Mouse (Mus musculus): ENCODE data around the gene 2610528J11Rik.
"Not testable (repeated sequence)": the region's sequence is repeated elsewhere in the genome, so short reads cannot be mapped to it uniquely, and the experiment has no call there.

The 2610528J11Rik gene

GRCm38 (mm10) chr4:118526408-118527334, at the start of gene 2610528J11Rik:
2610528J11Rik (plus strand) TSS chr4:118526999.
- no peak for DNase-seq (ENCODE audit: extremely low read depth, low read depth, low spot score)

DNA sequence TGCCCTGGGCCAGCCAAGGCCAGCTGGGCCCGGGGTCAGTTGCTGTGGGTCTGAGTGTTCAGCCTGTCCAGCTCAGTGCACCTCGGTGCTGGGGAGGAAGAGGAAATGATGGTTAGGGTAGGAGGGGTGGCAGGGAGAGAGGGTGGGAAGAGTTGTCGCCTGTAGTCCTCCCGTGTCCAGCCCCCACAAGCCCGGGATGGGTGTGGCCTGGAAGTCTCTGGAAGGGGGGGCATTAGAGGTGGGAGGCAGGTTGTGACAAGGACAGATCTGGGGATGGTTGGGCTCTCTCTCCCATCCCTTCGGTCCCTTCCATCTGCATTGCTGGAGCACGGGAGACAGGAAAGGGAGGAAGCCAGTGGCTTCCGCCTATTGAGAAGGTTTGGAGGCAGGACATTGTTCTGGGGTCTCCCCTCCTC, 37.1 kb upstream of the 2610528J11Rik start, which contains the start of gene Tie1:
Tie1 (minus strand) TSS at position 345 of the 416 bp plus-strand sequence.
- DNase-seq (ENCODE audit: extremely low read depth, low read depth, low spot score), result no peak

DNA sequence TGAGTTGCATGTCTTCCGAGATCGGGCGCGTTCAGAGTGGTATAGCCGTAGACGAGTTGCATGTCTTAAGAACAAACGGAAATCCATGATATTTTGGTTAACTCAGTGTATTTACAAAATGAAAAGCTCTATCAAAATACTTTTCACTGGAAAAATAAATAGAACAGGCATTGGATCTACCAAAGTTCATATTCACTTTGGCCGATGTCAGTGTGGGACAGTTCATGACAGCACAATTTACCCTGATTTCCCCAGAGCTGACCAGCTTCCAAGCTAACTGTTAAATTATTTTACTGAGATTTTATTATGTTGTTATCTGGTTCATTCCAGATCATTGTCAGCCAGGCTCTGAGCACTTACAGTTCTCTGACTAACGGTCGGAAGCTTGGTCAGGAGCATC, 36.3 kb upstream of the 2610528J11Rik start:
- no peak for DNase-seq (ENCODE audit: extremely low read depth, low read depth, low spot score)

GRCm38 (mm10) chr4:118500171-118500724, 26.6 kb upstream of the 2610528J11Rik start:
- DNase-seq (ENCODE audit: extremely low read depth, low read depth, low spot score), result no peak

DNA sequence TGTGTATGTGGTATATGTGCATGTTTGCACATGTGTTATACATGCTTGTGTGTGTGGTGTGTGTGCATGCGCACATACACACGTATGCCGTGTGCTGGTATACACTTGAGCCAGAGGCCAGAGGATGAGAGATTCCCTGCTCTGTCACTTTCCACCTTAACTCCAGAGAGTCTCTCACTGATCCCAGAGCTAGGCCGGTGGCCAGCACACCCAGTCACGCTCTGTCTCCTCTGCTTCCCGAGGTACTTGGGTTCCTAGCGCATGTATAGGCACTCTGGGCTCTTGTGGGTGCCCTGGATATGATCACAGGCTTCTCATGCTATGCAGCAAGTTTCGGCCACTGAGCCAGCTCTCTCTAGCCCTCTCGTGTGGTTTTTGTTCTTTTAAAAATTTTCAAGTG, 26.0 kb upstream of the 2610528J11Rik start:
- no peak for DNase-seq (ENCODE audit: extremely low read depth, low read depth, low spot score)

DNA sequence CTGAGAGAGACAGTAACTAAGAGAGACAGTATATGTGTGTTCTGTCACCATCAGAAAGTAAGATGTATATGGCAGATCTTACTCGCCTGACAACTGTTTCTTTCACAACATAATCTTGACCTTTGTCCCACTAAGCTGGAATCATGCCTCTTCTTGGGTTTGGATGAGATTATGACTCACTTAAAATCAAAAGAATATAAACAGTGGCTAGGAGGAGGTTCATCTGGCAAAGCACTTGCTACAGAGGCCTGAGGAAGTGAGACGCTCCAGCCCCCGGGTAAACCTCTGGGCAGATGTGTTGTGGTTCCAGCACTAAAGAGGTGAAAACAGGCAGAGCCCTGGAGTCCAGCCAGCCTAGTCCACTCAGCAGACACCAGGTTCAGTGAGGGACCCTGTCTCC, 21.2 kb upstream of the 2610528J11Rik start:
- DNase-seq (ENCODE audit: extremely low read depth, low read depth, low spot score), result peak; percentile 50

DNA sequence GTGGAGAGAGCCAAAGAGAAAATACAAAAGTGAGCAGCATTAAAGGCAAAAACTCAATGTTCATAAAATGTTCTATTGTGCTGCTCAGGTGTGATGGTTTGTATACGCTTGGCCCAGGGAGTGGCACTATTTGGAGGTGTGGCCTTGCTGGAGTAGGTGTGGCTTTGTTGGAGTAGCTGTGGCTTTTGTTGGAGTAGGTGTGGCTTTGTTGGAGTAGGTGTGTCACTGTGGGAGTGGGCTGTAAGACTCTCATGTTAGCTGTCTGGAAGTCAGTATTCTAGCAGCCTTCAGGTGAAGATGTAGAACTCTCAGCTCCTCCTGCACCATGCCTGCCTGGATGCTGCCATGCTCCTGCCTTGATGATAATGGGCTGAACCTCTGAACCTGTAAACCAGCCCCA, 19.6 kb upstream of the 2610528J11Rik start:
- DNase-seq (ENCODE audit: extremely low read depth, low read depth, low spot score), result not testable (repeated sequence)

GRCm38 (mm10) chr4:118509050-118509449, 17.7 kb upstream of the 2610528J11Rik start:
- peak; percentile 66 for DNase-seq (ENCODE audit: extremely low read depth, low read depth, low spot score)

GRCm38 (mm10) chr4:118516699-118517496, 9.9 kb upstream of the 2610528J11Rik start:
- DNase-seq (ENCODE audit: extremely low read depth, low read depth, low spot score), result no peak

- DNase-seq (ENCODE audit: extremely low read depth, low read depth, low spot score), result no peak
Observed at GRCm38 (mm10) chr4:118517497-118518146, 9.2 kb upstream of the 2610528J11Rik start.

DNA sequence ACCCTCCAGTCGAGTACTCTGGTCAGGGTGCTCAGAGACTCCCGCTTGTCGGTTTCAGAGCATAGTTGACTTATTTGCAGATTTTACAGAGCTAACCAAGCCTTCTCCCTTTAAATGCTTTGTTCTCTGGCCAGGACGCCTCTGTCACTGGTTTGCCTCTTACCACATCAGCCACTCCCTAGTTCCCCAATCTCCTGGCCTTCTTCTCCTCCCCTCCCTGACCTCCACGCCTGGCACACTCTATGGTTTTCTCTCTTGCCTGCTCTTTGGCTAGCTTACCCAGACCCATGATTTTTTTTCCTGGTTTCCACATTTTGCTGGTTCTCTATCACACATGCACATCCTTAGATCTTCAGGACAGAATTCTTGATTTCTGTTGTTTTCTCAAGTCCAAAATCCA, 8.6 kb upstream of the 2610528J11Rik start:
- no peak for DNase-seq (ENCODE audit: extremely low read depth, low read depth, low spot score)

- no peak for DNase-seq (ENCODE audit: extremely low read depth, low read depth, low spot score)
Observed at GRCm38 (mm10) chr4:118522248-118522647, 4.6 kb upstream of the 2610528J11Rik start.

- no peak for DNase-seq (ENCODE audit: extremely low read depth, low read depth, low spot score)
Observed at GRCm38 (mm10) chr4:118523976-118524375, 2.8 kb upstream of the 2610528J11Rik start.

DNA sequence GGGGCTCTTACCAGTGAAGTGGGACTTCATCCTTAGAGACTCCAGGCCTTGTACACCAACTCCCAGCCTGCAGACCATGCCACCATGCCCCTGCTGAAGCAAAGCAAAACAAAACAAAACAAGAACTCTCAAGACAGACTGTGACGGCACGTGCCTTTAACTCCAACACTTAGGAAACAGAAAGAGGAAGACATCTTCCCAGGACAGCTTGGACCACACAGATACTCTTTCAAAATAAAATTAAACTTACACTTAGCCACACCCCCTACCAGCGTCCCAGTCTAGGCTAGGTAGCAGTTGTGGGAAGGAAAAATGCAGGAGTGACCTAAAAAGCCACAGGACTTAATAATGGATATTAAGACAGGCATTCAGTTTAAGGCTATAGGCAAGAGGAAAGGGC, 1.0 kb upstream of the 2610528J11Rik start:
- no peak for DNase-seq (ENCODE audit: extremely low read depth, low read depth, low spot score)

- no peak for DNase-seq (ENCODE audit: extremely low read depth, low read depth, low spot score)
Observed at GRCm38 (mm10) chr4:118527335-118527681, 509 bp downstream of the 2610528J11Rik start.

- no peak for DNase-seq (ENCODE audit: extremely low read depth, low read depth, low spot score)
Observed at GRCm38 (mm10) chr4:118527720-118528119, 921 bp downstream of the 2610528J11Rik start.

DNA sequence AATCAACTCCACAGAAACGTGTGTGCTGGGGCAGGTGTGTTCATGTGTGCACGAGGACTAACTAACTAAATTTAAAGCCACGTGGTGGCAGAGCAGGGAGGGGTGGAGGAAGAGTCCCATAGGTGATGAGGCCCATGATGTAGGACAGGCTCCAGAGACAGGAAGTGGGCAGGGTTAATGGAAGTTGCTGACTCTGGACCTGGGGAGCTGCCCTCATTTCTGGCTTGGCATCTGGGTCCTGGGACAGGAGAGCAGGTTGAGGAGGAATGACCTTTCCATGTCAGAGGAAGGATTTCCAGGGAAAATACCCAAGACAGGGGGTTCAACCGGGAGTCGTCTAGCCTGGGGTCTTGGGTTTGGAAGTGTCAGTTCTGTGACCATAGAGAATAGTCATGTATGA, 5.9 kb downstream of the 2610528J11Rik start:
- DNase-seq (ENCODE audit: extremely low read depth, low read depth, low spot score), result no peak

GRCm38 (mm10) chr4:118533156-118533555, 6.4 kb downstream of the 2610528J11Rik start:
- no peak for DNase-seq (ENCODE audit: extremely low read depth, low read depth, low spot score)

- no peak for DNase-seq (ENCODE audit: extremely low read depth, low read depth, low spot score)
Observed at GRCm38 (mm10) chr4:118533605-118534004, 6.8 kb downstream of the 2610528J11Rik start.

- no peak for DNase-seq (ENCODE audit: extremely low read depth, low read depth, low spot score)
Observed at GRCm38 (mm10) chr4:118535610-118536009, 8.8 kb downstream of the 2610528J11Rik start.

DNA sequence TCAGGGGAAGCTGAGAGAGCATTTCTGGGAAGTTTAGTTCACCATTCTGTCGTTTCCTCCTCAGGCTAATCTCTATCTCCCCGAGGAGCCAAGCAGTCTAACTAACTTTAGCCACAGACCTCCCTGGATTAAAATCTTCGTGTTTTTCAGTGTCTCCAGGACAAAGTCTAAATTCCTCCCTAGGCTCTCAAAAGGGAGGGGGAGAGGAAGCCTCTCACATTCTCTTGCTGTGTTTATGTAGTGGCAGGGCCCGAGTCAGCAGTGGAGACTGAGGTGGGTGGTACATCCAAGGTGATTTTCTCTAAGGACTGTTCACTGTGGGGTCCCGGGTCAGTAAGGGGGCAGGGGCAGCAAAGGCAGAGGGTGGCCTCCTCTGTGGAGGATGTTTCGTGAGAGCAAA, 11.0 kb downstream of the 2610528J11Rik start:
- no peak for DNase-seq (ENCODE audit: extremely low read depth, low read depth, low spot score)
